Mouse (Mus musculus) lung, postnatal 10 days (tissue): ENCODE results near the gene Eif4g1.
"Not testable (repeated sequence)": the region's sequence is repeated elsewhere in the genome, so short reads cannot be mapped to it uniquely, and the experiment has no call there.

Experiments used
- DNase-seq: peaks from one replicate; pipeline ENCODE4 v3.0.0; 2021

Eif4g1 gene

GRCm38 (mm10) chr16:20668013-20668412 lies at the start of gene Eif4g1:
Gene Eif4g1, plus strand, starts transcription at chr16:20668313.
- DNase-seq, result not testable (repeated sequence)

GRCm38 (mm10) chr16:20619541-20620398 lies 48.3 kb upstream of the Eif4g1 start:
- DNase-seq, result peak; percentile 28

DNA sequence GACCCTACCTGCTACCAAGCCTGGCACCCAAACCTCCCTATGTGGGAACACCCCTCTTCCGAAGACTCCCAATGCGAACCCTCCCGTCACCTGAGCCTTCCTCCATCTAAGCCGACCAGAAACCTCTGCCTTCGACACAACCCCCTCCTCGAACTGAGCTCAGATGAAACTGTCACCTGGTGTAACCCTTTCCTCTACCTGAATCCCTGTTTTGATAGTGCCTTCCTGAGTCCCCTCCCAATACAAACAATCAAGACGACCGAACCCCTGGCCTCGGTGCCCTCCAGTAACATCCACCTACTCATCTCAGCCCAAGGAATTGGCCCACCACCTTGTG lies 47.7 kb upstream of the Eif4g1 start:
- no peak for DNase-seq

- DNase-seq, result no peak
These were observed 47.3 kb upstream of the Eif4g1 start for GRCm38 (mm10) chr16:20620751-20621190.

DNA sequence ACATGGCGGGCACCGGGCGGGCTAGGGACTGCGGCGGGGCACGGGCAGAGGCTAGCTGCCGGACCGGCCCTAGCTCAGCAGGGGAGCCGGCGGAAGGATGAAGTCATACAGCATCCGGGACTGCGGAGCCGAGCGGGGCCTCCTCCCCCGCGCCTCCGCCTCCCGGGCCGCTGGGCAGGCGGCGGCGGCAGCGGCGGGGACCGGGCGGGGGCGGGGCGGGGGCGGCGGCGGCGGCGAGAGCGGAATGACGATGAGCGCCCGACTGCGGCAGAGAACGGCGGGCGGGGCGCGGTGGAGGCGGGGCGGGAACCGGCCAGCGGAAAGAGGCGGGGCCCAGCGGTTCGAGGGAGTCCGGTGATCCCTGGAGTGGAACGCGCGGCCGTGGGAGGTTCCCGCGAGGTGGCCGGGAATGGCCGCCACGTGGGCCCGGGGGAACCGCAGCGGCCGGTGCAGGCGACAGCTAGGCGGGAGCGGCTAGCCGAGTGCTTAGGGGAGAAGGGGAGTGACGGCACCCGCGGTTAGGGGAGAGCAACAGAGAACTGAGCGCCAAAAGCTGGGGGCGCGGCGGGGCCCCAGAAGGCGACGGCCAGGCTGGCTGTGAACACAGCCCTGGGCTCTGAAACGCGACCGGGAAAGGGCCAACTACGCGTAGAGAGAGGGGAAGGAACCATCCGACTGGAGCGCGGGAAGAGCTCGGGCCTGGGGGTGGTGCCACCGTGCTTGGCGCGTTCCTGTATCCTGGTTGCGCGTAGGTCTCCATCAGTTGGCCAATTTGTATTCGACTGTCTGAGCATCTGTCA lies 46.7 kb upstream of the Eif4g1 start, which contains the start of gene Camk2n2:
Gene Camk2n2, minus strand, starts transcription at position 97 of the 800 bp plus-strand sequence.
- peak; percentile 56 for DNase-seq

- peak; percentile 66 for DNase-seq
These were observed 46.0 kb upstream of the Eif4g1 start for GRCm38 (mm10) chr16:20621991-20622685.

DNA sequence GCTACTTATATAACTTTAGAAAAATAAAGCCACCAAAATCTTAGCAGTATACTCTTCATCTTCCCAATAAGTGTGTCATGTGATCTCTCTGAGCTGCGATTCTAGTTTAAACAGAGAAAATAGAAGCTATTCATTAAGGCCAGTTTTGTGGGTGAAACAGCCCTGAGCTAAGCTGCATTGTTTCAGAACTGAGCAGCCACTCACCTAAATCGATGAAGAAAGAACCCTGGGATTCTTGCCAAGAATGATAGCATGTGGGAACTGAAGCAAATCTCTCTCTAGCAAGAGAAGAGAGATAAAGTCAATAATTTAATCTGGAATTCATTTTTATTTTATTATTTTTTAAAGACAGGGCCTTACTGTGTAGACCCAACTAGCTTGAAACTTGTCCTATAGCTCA lies 44.9 kb upstream of the Eif4g1 start:
- DNase-seq, result no peak

DNA sequence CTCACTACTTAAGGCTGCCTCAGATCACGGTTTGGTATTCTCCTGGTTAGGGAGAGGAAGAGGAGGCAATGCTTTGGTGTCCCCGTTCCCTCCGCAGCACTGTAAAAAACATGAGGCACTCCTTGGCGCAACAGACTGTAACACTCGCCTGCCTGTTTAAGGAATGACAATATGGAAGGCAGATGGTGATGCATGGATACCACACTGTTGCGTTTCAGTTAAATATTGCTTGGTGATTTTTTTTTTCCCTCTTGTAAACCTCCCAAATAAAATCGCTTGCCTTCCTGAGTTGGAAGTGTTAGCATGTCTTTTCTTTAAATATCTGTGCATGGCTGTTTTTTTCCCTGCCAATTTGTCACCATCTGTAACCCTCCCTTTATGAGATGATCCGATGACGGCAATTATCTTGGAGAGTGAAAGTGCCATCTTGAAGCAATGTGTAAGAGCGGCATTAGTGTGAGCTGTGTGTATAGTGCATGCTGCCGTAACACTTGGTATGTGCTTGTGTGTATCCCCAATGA lies 39.2 kb upstream of the Eif4g1 start:
- DNase-seq, result no peak

DNA sequence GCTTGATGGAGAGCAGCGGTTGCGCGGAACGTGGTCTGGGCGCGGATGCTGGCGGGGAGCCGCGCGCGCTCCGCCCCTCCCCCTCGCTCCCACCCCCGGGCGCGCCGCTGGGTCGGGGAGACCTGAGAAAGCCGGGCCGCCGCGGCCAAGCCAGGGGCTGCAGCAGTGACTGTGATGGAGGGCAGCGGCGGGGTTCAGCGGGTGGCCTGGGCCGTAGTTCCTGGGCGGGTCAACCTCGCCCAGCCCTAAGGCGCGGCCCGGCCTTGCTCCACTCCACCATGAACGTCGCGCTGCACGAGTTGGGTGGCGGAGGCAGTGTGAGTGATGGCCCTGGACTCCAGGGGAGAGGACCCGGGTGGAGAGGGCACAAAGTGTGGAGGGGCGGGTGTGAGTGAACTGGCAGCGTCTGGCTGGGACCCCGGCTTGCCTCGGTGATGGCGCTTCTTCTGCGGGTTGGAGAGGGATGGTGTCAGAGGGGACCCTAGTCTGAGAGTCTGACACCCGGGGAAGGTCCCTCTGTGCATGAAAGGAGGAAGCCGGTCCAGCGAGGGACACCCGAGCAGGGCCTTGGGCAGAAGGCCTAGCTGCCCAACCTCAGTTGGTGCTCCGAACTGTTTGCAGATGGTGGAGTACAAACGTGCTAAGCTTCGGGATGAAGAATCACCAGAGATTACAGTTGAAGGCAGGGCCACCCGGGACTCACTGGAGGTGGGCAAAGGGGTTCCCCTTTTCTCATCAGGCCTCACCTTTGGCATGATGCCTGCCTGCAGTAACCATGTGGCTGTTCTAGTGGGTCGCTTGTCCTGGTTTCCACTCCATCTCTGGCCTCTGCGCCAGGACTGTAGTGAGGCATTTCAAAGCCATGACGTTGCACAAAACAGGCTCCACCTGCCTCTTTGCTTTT lies 38.1 kb upstream of the Eif4g1 start, which contains the start of gene Ece2:
Gene Ece2, plus strand, starts transcription at position 98 of the 904 bp plus-strand sequence.
- peak; percentile 9 for DNase-seq

DNA sequence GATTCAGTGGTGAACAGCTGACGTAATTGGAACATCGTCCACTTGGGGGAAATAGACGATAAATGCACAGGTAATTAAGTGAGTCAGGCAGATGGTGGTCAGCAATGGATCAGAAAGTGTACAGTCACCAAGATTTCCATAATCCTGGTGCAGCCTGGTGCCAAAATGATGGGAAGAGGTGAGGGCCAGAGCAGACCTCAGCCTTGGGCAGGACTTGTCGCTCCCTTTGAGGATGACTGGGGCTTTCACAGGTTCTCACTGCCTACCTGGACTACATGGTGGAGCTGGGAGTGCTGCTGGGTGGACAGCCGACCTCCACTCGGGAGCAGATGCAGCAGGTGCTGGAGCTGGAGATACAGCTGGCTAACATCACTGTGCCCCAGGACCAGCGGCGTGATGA lies 30.7 kb upstream of the Eif4g1 start:
- no peak for DNase-seq

GRCm38 (mm10) chr16:20638367-20638766 lies 29.7 kb upstream of the Eif4g1 start:
- no peak for DNase-seq

DNA sequence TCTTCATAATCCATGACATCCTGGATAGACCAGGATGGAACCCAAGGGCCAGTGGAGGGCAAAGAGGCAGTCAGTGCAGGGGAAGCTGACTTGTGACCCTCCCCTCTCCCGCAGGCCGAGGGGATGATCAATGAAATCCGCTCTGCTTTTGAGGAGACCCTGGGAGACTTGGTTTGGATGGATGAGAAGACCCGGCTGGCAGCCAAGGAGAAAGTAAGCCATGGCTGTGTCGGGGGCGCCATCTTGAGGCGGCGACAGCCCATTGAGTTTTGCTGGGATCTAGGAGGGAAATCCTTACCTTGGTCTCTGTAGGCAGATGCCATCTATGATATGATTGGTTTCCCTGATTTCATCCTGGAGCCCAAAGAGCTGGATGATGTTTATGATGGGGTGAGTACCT lies 26.0 kb upstream of the Eif4g1 start:
- peak; percentile 83 for DNase-seq

DNA sequence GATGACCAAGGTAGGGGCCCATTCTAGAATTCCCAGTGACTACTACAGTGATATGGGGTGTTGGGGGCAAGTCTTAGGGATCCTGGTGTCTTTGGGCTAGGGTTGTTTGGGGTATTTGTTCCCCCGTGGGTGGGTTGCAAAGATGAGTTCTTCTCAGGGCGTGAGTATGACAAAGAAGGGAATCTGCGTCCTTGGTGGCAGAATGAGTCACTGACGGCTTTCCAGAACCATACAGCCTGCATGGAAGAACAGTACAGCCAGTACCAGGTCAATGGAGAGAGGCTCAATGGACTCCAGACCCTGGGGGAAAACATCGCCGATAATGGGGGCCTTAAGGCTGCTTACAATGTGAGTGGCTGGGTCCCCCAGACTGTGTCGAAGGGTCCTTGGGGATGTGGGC lies 24.2 kb upstream of the Eif4g1 start:
- no peak for DNase-seq

DNA sequence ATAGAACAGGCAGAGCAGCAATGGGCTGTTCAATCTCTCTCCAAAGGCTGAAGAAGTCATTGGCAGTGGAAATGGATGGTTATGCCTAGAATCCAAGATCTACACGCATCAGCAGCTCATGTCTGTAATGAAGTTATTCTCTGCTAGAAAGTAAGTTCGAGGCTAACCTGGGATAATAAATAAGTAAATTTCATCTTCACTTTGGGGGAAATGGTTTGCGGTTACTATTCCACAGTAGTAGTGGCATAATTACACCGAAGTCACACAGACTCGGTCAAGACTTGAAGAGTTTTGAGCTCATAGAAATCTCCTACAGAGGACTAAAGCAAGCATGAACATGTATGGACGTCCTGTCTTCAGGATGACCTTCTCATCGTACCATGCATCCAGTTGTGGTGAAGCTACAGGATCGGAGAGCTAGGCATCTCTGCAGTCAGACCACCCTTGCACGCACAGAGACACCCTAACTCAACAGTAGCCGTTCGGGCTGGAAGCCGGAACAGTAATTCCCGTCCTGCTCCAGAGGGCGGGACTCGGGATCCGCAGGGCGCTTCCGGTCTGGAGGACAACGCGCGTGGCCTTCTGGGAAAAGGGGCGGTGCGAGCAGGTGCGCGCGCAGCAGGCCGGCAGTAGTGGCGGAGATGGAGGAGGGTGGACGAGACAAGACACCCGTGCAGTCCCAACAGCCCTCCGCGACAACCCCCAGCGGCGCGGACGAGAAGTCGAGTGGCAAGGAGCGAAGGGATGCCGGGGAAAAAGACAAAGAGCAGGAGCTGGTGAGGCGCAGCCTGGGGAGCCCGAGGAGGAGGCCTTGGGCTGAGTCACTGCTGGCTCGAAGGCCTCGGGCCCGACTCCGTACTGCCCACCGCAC lies 16.8 kb upstream of the Eif4g1 start, which contains the start of gene Psmd2:
Gene Psmd2, plus strand, starts transcription at position 577 of the 871 bp plus-strand sequence.
- peak; percentile 98 for DNase-seq

DNA sequence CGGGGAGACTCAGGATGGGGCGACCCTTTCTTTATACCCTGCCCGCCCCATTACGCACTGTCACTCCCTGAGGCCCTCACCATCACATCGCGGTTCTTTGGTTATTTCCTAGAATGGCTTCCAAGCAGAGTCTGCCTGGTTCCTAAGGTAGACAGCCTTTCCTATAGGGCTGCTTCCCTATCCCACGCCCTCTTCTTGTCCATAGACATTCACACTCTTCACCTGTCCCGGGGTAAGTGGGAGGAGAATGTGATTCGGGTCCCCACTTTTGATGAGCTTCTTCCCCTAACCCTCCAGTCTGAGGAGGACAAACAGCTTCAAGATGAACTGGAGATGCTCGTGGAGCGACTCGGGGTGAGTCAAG lies 16.2 kb upstream of the Eif4g1 start:
- no peak for DNase-seq

DNA sequence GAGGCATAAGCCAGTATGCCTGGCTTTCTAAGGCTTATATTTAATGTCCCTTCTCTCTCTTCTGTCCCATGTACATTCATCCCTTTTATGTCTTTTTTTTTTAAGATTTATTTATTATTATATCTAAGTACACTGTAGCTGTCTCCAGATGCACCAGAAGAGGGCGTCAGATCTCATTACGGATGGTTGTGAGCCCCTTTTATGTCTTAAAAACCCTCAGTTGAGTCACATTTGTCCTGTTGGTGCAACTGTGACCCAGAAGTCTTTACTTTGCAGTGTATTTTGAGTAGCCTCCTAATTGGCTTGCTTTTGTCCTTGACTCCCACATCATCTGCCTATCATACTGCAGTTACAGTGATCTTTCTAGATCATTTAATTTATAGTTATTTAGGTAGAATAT lies 14.8 kb upstream of the Eif4g1 start:
- DNase-seq, result no peak

- no peak for DNase-seq
These were observed 10.5 kb upstream of the Eif4g1 start for GRCm38 (mm10) chr16:20657661-20658060.

DNA sequence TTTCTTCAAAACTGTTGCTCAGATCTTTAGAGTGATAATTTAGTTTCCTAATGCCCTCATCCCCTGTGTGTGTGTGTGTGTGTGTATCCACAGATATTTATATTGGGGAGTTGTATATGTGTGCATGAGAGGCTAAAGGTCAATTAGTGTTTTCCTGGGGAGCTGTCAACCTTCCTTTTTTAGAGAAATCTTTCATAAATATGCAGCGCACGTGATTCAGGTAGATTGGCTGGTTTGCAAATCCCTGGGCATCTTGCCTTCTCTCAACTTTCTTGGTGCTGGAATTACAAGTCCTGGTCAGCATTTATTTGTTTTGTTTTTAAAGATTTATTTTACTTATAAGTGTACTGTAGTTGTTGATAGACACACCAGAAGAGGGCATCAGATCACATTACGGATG lies 2.2 kb downstream of the Eif4g1 start:
- DNase-seq, result no peak

DNA sequence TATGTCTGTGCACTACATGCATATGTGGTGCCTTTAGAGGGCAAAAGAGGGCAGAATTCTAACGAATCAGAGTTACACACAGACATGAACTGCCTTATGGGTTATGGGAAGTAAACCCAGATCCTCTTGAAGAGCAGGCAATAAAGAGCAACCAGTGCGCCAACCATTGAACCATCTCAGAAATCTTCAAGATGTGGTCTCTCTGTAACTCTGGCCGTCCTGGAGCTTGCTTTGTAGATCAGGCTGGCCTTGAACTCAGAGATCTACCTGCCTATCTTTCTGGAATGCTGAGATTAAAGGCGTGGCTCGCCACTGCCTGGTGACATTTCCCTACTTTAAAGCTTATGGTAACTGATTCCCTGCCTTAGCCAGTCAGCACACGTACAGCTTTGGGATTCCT lies 3.8 kb downstream of the Eif4g1 start:
- DNase-seq, result no peak

DNA sequence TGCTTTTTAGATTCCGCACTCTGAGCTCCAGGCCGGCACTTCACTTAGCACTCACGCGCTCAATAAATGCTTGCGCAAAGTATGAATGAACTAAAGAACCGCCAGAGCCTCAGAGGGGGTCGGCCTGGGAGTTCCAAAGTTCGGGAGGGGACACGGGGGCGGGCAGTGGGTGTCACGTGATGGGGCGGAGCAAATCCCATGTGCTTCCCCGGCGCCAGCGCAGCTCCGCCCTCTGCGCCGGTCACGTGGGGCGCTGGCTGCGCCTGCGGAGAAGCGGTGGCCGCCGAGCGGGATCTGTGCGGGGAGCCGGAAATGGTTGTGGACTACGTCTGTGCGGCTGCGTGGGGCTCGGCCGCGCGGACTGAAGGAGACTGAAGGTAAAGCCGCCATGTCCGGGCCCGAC lies 4.4 kb downstream of the Eif4g1 start:
- DNase-seq, result peak; percentile 98
